Mouse (Mus musculus) heart, embryonic 12.5 days (tissue): ENCODE results near the gene Eef1g. TPM values are rescaled to one million over a fixed set of nuclear protein-coding genes. Genes with fewer than 3 reads are reported as not detected.
A peak's percentile ranks its signal among the peaks of the same experiment; 100 is the strongest.

Source experiments
- ATAC-seq: fragments of 200-750 bp; cut with Nextera tagmentation; 2 replicates; pipeline ENCODE4 v1.8.0; 2017; ENCODE audit warnings: moderate TSS enrichment, moderate library complexity; ENCODE audit not compliant: insufficient number of reproducible peaks, low FRiP score
- H3K27ac ChIP-seq: fragments of 300-500 bp; sonication (generic); 2 replicates; pipeline ENCODE4 v1.5.1; 2016; ENCODE audit warnings: mild to moderate bottlenecking, moderate library complexity; ENCODE audit not compliant: poor library complexity, severe bottlenecking
- H3K27me3 ChIP-seq: fragments of 300-500 bp; sonication (generic); replicated peaks from 2 replicates; pipeline ENCODE4 v1.6.1; 2016; ENCODE audit warnings: mild to moderate bottlenecking, moderate library complexity
- H3K36me3 ChIP-seq: fragments of 300-500 bp; sonication (generic); 2 replicates; pipeline ENCODE4 v1.6.1; 2016; ENCODE audit warnings: mild to moderate bottlenecking, moderate library complexity
- H3K4me1 ChIP-seq: fragments of 300-500 bp; sonication (generic); replicated peaks from 2 replicates; pipeline ENCODE4 v1.6.1; 2016; ENCODE audit warnings: mild to moderate bottlenecking
- H3K4me2 ChIP-seq: fragments of 300-500 bp; sonication (generic); 2 replicates; pipeline ENCODE4 v1.6.1; 2016; ENCODE audit warnings: mild to moderate bottlenecking, moderate library complexity
- H3K4me3 ChIP-seq: fragments of 300-500 bp; sonication (generic); 2 replicates; pipeline ENCODE4 v1.5.1; 2016; ENCODE audit warnings: mild to moderate bottlenecking
- H3K9ac ChIP-seq: fragments of 300-500 bp; sonication (generic); 2 replicates; pipeline ENCODE4 v1.6.1; 2016; ENCODE audit warnings: mild to moderate bottlenecking, moderate library complexity
- H3K9me3 ChIP-seq: fragments of 300-500 bp; sonication (generic); replicated peaks from 2 replicates; pipeline ENCODE4 v1.6.1; 2016; ENCODE audit warnings: mild to moderate bottlenecking, moderate library complexity
- WGBS: fragments of 180-500 bp; shearing (Covaris S2); methylation state at CpG from one replicate; pipeline ENCODE4 v1.1.7; 2016; 5-methylcytosine and 5-hydroxymethylcytosine counted together
- polyA plus RNA-seq: library from polyadenylated mRNA; unstranded; fragments of >200 nt; fragmentation: Nextera tagmentation; extraction: Ambion mirVana; gene quantifications from 2 replicates; pipeline ENCODE4 v1.2.1, GENCODE M21; 2016

Gene Eef1g
- polyA plus RNA-seq, 1 experiment from 2014 or later, result 281 TPM

DNA sequence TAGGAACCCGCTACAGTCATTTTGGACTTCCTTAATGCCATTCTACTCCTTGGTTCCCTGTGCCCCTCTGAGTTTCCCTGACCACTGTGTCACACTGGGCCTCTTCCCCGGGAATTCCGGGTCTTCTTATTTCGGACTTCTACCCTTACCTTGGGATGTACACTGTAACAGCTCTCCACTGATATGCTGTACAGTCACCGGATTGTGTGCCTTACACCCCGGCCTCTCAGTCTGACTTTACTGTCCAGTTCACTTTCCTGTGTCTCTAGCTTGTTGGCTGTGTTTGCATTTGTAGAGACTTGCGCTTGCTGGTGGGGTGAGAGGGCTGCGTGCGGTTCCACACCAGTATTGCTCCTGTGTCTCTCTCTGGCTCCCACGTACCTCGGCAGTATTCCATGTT, 36.7 kb upstream of the Eef1g start:
- no peaks in the 10 kb centered on the region; the same call in 1 of the 2 replicates for H3K27me3 ChIP-seq
- ATAC-seq, result no peak
- peak overlapping the region; percentile 82 for H3K4me2 ChIP-seq
- peaks cover 55% of the 10 kb centered on the region for H3K36me3 ChIP-seq
- H3K4me3 ChIP-seq, result peak overlapping the region; percentile 70
- no peaks in the 10 kb centered on the region for H3K9me3 ChIP-seq
- WGBS, result 12% methylated on average over 11 of the region's 11 CpGs
- no peak overlapping the region for H3K27ac ChIP-seq
- H3K9ac ChIP-seq, result peak overlapping the region; percentile 85
- H3K4me1 ChIP-seq, result peaks cover 18% of the 10 kb centered on the region

DNA sequence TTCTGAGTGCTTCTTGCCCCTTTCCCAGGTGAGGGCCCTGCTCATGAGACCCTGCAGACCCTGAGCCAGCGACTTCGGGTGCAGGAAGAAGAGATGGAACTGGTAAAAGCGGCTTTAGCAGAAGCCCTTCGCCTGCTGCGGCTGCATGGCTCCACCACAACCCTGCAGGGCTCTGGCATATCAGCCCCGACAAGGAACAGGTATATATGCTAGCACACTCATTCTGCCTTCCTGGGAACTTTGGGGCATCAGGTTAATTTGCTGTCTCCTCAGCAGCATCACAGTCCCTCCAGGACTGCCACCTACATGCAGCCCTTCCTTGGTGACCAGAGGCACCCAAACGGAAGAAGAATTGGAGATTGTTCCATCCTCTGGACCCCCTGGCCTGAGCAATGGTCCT, 36.1 kb upstream of the Eef1g start:
- 78% methylated on average over 7 of the region's 7 CpGs for WGBS
- peaks cover 54% of the 10 kb centered on the region for H3K36me3 ChIP-seq

DNA sequence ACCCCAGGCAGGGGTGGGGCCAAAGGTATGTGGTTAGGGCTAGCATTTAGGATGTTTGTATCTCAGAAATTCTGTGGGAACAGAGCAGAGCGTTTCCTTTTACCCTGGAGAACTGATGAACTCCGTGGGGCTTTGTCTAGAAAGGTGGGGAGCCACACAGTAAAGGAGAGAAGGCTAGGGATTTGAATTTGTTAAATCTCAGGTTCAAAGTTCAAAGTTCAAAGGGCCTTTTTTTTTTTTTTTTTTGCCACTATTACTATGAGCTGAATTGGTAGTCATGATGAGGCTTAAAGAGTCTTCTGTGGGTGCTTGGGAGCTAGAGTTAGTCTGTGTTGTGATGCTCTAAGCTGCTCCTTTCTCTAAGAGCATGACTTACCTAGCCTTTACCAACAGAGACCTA, 30.1 kb upstream of the Eef1g start:
- 91% methylated on average over 2 of the region's 2 CpGs for WGBS

More for the DNA sequence above, 36.1 kb upstream of the Eef1g start:
- no peak for ATAC-seq
- Histone ChIP-seq H3K27ac (no peak overlapping the region), H3K9ac (peak overlapping the region; percentile 85), H3K9me3 (no peaks in the 10 kb centered on the region), H3K4me1 (peaks cover 18% of the 10 kb centered on the region), H3K4me3 (peak overlapping the region; percentile 70), H3K27me3 (no peaks in the 10 kb centered on the region; the same call in 1 of the 2 replicates), H3K4me2 (peak overlapping the region; percentile 82)

DNA sequence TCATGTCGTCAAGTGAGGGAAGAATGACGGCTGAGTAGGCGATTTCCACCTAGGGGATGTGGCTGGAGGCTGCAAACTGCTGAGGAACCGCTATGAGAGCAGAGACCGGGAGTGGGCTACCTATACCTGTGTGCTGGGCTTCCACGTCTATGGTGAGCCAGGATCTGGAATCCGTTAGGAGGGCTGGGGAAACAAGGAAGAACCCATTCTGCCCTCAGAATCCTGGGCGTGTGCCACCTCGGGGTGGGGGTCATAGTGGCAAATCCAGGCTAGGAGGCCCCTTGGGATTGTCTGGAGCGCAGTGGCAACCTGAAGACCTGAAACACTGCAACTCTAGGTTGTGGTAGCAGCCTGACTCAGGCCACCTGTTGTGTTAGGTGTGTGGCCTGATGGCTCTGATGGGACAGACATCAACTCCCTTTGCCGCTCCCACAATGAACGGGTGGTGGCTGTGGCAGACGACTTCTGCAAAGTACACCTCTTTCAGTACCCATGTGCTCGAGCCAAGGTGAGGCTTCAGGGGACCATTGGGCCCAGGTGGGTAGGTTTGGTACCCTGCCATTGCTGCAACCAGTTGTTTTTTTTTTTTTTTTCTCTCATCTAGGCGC, 26.2 kb upstream of the Eef1g start:
- no peaks in the 10 kb centered on the region for H3K27me3 ChIP-seq
- H3K9ac ChIP-seq, result peak overlapping the region; percentile 77; the same call in 1 of the 2 replicates
- WGBS, result 78% methylated on average over 15 of the region's 15 CpGs
- no peak overlapping the region for H3K4me3 ChIP-seq
- H3K27ac ChIP-seq, result no peak overlapping the region
- H3K4me2 ChIP-seq, result peak overlapping the region; percentile 72
- H3K9me3 ChIP-seq, result no peaks in the 10 kb centered on the region
- H3K4me1 ChIP-seq, result peaks cover 35% of the 10 kb centered on the region
- no peak for ATAC-seq
- peaks cover 53% of the 10 kb centered on the region for H3K36me3 ChIP-seq

More for the DNA sequence above, 30.1 kb upstream of the Eef1g start:
- Histone ChIP-seq H3K9me3 (no peaks in the 10 kb centered on the region), H3K4me3 (no peak overlapping the region), H3K27ac (no peak overlapping the region), H3K4me2 (no peak overlapping the region), H3K36me3 (peaks cover 61% of the 10 kb centered on the region), H3K27me3 (no peaks in the 10 kb centered on the region), H3K9ac (no peak overlapping the region), H3K4me1 (peaks cover 13% of the 10 kb centered on the region)
- no peak for ATAC-seq

DNA sequence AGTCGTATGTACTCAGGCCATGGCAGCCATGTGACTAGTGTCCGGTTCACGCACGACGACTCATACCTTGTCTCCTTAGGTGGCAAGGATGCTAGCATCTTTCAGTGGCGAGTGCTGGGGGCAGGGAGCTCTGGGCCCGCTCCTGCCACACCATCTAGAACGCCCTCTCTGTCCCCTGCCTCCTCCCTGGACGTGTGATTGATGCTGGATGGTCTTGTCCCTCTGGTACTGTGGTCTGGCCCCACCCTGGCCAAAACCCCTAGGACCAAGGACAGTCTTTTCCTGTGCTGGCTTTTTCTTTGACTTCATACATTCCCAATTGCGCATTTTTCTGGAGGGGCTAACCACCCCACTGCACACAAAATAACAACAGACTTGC, 25.7 kb upstream of the Eef1g start:
- Histone ChIP-seq H3K4me1 (peaks cover 35% of the 10 kb centered on the region), H3K4me2 (peak overlapping the region; percentile 72), H3K27me3 (no peaks in the 10 kb centered on the region), H3K4me3 (peak overlapping the region; percentile 88), H3K36me3 (peaks cover 53% of the 10 kb centered on the region), H3K9ac (peak overlapping the region; percentile 77), H3K9me3 (no peaks in the 10 kb centered on the region), H3K27ac (peak overlapping the region; percentile 70; the same call in 1 of the 2 replicates)
- 36% methylated on average over 10 of the region's 10 CpGs for WGBS
- no peak for ATAC-seq

DNA sequence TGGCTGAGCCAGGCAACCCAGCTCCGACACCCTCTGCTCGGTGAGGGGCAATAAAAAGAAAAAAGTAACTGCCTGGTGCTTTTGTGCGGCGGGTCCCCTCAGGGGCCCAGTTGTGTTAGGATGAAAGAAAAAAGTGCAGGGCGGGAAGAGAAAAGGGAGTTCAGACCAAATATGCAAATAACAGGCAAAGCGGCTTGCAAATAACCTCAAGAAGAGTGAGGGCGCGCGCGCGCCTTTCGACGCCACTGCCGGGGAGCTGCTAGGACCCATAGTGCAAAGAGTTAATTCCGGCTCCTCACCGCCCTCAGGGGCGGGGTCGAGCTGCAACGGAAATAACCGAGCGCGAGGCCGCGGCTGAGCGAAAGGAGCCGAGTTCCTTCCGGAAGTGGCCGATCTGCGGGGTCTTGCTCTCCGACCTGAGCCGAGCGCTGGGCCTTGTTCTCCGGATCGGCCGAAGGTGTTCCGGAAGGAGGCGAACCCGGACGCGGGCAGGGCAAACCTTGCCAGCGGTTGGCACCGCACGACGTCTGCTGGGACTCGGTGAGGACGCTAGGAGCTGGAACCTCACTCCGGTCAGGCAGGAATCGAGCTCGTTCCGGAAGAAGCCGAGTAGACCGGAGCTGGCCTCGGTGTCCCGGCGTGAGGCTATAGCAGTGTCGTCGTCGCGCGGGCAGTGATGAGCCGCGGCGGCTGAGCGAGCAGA, 25.2 kb upstream of the Eef1g start, which contains the start of gene Mta2:
Mta2 (plus strand) TSS at position 361 of the 703 bp plus-strand sequence.
- Histone ChIP-seq H3K4me2 (peak within 1 kb of the TSS; percentile 72), H3K9ac (peak within 1 kb of the TSS; percentile 98), H3K9me3 (no peaks in the 10 kb centered on the region), H3K27me3 (no peaks in the 10 kb centered on the region), H3K27ac (peak within 1 kb of the TSS; percentile 97), H3K4me3 (peak within 1 kb of the TSS; percentile 88), H3K4me1 (peaks cover 35% of the 10 kb centered on the region), H3K36me3 (peaks cover 54% of the 10 kb centered on the region)
- ATAC-seq, result peak; percentile 93
- under 1% methylated on average over 64 of the region's 64 CpGs for whole genome bisulfite sequencing

DNA sequence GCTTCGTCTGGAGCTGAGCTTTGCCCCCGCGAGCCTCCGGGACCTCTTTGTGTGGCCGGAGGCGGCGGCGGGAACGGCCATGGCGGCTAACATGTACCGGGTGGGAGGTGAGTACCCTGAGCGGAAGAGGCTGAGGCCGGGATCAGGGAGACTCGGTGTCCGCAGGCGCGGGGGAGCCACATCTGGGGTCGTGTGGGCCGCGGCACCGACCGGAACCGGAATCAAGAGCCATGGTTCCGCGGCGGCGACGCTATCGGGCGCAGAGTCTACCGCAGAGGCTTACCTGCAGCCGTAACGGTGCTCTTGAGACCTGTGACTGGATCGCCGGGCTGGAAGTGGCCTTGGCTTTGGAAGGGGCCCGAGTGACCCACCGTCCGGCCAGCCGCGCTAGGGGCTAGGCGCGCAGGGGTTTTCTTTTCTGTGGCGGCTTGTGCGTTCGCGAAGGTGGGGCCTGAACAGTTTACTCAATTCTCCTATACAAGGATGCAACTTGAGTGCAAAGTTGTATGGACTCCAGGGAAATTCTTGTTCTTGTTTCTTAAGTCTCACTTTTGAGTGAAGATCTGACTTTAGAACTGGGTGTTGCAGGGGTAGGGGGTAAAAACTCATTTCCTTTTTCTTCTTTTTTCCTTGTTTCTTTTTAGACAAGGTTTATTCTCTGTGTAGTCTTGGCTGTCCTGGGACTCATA, 24.4 kb upstream of the Eef1g start:
- peak; percentile 68 for ATAC-seq

DNA sequence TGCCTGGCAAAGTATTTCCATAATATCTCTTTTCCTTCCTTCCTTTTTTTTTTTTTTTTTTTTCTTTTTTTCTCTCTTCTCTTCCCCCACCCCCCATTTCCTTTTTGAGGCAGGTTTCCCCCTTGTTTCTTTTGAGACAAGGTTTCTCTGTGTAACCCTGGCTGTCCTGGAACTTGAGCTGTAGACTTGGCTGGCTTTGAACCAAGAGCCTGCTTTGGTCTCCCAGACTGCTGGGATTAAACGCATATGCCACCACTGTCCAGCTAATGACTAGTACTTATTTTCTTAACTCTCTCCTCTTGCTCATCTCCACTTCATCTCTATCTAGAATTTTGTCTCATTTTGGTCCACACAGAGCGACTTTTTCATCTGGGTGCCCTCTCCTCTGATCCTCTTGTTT, 23.8 kb upstream of the Eef1g start:
- WGBS, result 60% methylated on average over 2 of the region's 2 CpGs
- no peaks in the 10 kb centered on the region for H3K9me3 ChIP-seq
- peak overlapping the region; percentile 97 for H3K27ac ChIP-seq
- H3K9ac ChIP-seq, result peak overlapping the region; percentile 98
- no peak for ATAC-seq
- peak overlapping the region; percentile 72 for H3K4me2 ChIP-seq
- H3K27me3 ChIP-seq, result no peaks in the 10 kb centered on the region
- peak overlapping the region; percentile 88 for H3K4me3 ChIP-seq
- peaks cover 35% of the 10 kb centered on the region for H3K4me1 ChIP-seq
- H3K36me3 ChIP-seq, result peaks cover 57% of the 10 kb centered on the region

More for the DNA sequence above, 24.4 kb upstream of the Eef1g start:
- Histone ChIP-seq H3K9ac (peak overlapping the region; percentile 98), H3K4me1 (peaks cover 35% of the 10 kb centered on the region), H3K4me2 (peak overlapping the region; percentile 72), H3K9me3 (no peaks in the 10 kb centered on the region), H3K27ac (peak overlapping the region; percentile 97), H3K27me3 (no peaks in the 10 kb centered on the region), H3K4me3 (peak overlapping the region; percentile 88), H3K36me3 (peaks cover 55% of the 10 kb centered on the region)
- WGBS, result under 1% methylated on average over 46 of the region's 46 CpGs

DNA sequence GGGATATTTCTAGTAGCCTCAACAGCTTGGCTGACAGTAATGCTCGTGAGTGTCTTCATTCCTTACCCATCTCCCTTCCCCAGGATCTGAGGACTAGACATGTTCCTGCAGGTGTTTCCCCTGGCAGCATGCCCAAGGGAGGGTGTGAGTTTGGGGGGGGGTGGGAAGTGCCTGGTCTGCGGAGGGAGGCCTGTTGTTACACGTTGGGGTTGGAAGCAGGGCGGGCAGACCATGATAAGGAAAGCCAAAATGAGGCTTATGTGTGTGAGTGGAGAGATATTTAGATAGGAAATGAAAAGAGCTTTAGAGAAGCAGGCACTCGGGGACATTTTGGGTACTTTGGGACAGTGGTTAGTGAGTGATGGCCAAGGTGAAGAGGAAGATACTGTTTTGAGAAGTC, 22.8 kb upstream of the Eef1g start:
- peak overlapping the region; percentile 62; the same call in 1 of the 2 replicates for H3K9ac ChIP-seq
- peak overlapping the region; percentile 88 for H3K4me3 ChIP-seq
- peak overlapping the region; percentile 5 for H3K27ac ChIP-seq
- H3K27me3 ChIP-seq, result no peaks in the 10 kb centered on the region
- H3K9me3 ChIP-seq, result no peaks in the 10 kb centered on the region
- ATAC-seq, result no peak
- H3K4me1 ChIP-seq, result peaks cover 35% of the 10 kb centered on the region
- peak overlapping the region; percentile 72 for H3K4me2 ChIP-seq
- 37% methylated on average over 5 of the region's 5 CpGs for WGBS
- peaks cover 58% of the 10 kb centered on the region for H3K36me3 ChIP-seq

DNA sequence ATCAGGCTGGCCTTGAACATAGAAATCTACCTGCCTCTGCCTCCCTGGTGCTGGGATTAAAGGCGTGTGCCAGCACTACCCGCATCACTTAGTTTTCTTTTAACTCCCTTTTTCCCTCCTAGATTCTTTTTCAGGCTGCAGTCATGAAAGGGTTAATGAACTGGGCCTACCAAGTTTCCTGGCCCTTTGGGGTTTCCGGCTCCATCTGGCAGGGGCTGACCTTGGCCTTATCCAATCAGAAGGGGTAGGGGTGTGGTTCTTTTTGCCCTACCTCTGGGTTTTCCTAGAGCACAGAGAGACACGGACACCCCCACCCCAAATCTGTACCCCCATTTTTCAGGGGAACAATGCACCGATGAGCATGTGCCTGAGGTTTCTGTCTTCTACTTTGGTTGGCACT, 22.1 kb upstream of the Eef1g start:
- Histone ChIP-seq H3K9me3 (no peaks in the 10 kb centered on the region), H3K27ac (peak overlapping the region; percentile 13), H3K36me3 (peaks cover 60% of the 10 kb centered on the region), H3K4me3 (peak overlapping the region; percentile 18), H3K27me3 (no peaks in the 10 kb centered on the region), H3K9ac (peak overlapping the region; percentile 33; the same call in 1 of the 2 replicates), H3K4me2 (peak overlapping the region; percentile 50), H3K4me1 (peaks cover 35% of the 10 kb centered on the region)
- ATAC-seq, result no peak
- WGBS, result 39% methylated on average over 5 of the region's 5 CpGs

DNA sequence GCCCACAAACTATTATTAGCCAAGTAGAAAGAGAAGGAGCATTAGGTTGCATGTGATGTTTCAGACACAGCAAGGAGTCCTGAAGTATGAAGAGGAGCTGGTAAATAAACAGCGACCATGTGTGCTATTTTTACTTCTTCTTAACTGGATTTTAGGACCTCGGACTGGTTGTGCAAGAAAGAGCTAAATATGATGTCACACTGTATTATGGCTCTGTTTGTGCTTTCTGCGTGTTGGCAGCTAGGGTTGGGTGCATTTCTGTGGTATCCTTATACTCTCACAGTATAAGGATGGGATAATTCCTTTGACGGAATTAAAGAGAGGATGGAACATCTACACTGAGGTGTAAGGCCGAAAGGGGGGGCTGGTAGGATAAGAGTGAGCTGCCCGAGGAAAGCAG, 21.6 kb upstream of the Eef1g start:
- H3K4me1 ChIP-seq, result peaks cover 34% of the 10 kb centered on the region
- H3K36me3 ChIP-seq, result peaks cover 64% of the 10 kb centered on the region
- H3K9ac ChIP-seq, result 0 out of 2 replicates have a peak overlapping the region, but pooled peaks have one; percentile 33
- no peaks in the 10 kb centered on the region for H3K27me3 ChIP-seq
- H3K27ac ChIP-seq, result peak overlapping the region; percentile 13; the same call in 1 of the 2 replicates
- H3K9me3 ChIP-seq, result no peaks in the 10 kb centered on the region
- no peak for ATAC-seq
- H3K4me2 ChIP-seq, result peak overlapping the region; percentile 50
- peak overlapping the region; percentile 18 for H3K4me3 ChIP-seq
- 82% methylated on average over 6 of the region's 6 CpGs for WGBS
